Mouse (Mus musculus) ZHBTc4 (cell line): ENCODE measurements at regions not wholly inside any gene's neighbourhood (a gene's known extent, or its start where the extent isn't known, plus 50 kb on each side); places are given as distances from the start of the nearest gene placed in this dataset.
A peak's percentile ranks its signal among the peaks of the same experiment; 100 is the strongest.

ENCODE experiments used
- DNase-seq: peaks from one replicate; pipeline ENCODE4 v3.0.0-alpha.2; 2011; ENCODE audit warnings: low read depth, low spot score

DNA sequence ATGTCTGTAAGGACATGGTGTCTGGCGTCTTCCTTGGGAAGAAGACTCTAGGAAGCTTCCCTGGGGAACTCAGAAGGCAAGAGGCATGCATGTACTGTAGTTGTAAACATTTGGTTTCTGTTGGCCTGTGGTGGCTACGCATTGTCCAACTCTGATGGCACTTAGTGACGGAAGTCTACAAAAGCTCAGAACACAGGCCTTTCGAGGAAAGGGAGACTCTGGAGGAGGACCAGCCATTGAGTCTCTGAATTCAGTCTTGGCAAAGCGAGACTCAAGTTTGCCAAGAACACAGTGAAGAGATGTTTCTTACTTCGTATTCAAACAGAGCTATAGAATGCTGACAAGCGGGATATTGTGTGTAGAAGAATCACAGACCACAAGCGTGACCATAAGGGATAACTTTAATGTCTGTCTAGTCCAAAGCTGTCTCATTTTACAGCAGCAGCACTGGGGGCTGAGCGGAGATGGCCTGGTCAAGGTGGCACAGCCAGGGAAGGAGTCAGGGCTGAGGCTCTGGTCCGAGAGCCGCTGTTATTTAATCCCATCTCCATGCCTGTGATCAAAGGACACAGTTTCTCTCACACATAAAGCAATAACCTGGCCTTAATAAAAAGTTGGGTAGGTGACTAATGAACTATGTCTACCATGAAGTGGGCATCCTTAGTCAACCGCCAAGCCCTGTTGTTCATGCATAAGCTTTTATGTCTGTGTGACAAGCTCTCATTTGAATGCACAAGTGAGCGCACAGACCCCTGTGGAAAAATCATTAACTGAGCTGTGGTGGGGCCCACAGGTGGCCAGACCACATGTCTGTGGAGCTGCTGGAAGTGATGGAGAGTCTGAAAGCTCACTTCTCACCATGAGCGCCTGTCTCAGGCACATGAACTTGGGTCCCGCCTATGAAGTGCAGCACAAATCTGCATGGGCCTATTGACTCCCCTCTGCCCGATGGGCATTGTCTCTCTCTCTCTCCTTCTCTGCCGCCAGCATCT is 239.4 kb upstream of the Sall1 start:
- DNase-seq: no peak

DNA sequence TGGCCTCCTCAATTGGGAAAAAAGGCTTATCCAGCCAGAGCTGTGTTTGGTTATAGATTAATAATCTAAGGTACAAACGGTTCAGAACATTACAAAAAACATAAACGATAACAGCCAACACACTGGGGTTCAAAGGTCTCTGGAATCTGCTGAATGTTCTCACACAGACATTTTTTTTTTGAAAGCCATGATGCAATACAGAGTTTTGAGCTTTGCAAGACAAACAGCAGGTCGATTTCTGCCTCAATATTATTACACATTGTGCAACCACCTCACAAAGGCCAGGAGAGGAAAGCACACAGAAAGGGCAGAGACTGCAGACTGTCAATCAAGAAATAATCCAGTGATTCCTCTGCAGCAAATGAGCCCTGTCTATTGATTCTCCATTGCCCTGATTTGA is 235.9 kb upstream of the Sall1 start:
- DNase-seq: no peak

DNA sequence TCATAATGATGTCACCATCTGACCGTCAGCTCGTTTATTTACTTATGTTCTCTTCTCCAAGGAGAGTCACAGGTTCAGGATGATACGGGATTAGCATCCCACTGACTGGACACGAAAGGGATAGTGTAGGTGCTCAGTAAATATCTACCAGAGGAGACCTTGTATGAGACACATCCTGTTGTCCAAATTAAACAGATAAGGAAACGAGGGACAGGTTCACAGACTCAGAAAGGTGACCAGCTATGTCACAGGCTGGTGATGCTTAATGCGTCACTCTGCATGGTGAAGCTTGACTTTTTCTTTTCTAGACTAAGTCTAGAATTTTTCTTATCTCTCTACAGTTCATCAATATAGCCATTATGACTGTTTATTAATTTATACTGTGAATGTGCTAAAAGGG is 235.2 kb upstream of the Sall1 start:
- no peak for DNase-seq

DNA sequence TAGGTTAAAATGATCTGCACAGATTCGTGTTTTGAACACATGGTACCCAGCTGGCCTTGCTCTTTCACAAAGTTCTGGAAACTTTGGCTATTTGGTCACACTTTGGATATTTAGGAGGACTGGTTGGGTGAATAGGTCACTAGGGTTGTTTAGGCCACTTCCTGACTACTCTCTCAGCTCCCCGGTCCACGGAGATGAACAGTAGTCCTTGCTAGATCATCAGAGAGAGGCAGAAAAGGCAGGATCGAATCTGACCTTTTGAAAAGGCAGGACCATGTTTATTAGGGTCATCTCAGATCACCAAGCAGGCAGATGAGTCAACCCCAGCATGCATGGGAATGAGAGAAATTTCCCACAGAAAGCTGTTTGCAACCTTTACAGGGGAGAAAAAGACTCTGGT is 229.3 kb upstream of the Sall1 start:
- DNase-seq: no peak

DNA sequence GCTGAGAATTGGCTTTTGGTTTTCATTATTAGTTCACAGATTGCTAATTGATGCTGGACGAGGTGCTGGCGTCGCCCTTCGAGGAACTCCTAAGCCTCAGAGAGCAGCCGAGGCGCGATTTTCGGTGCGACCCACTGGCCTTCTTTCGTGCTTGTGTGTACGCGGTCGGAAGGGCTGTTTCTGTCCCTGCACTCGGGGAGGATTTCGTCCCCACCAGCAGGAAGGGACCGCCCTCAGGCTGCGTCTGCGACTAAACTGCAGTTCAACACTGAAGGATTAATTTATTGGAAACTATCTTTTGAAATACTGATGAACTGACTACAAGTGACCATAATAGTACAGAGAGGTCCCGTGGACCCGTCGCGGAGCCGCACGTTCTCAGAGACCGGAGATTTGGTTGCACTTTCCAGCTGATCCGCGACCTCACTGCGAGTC is 228.4 kb upstream of the Sall1 start:
- DNase-seq: peak; percentile 66

DNA sequence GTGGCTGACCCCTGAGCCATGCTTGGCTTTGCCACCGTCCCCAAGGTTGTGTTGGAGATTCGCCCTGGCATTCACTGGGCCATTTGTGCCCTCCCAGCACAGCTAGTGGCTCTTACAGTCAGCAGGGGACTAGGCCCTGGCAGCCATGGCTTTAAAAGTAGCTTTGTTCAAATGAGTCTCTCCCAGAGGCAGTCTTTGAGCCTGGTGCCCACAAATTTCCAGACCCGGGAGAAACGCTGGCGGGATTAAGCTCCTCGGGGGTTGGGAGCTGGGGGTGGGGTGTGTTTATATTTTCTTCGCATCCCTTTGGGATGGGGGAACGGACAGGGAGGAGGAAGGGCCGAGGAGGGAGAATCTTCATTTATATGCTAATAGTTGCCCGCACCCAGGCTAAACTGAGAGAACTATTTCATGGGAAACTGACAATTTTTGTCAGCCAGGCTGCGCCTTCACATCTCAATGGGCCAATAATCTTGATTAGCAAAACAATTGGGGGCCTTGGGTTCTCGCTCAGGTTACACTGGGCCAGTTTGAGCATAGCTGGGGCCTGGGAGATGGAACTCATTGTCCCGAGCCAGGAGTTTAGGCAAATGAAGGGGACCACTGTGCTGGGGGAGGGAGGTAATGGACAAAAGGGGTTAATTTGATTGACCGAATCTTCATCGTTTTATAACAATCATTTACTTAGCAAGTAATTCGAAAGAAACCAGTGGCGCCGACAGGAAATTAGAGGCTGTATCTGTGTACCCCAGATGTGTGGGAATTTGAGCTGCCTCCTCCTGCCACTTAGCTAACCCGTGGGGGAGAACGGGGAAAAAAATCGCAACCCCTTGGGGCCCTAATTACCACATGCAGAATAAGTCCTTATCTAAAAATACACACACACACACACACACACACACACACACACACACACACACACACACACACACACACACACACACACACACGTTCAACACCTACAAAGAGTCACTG is 227.7 kb upstream of the Sall1 start:
- DNase-seq: peak; percentile 85

DNA sequence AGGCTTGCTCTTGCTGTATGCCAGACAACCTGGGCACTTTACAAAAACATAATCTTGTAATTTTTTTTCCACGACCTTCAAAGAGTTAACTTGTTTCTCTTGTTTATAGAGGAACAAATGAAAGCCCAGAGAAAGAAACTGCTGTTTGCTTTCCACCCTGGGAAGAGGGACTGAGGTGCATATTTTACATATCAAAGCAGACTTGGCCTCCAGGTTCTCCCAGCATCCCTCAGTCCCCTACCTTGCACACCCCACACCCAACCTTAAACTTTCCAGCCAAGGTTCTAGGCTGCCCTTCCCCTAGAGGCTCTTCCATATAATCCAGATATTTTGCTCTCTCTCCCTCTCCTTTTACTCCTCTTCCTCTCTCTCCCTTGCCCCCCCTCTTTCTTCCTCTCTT is 226.0 kb upstream of the Sall1 start:
- DNase-seq: peak; percentile 55

DNA sequence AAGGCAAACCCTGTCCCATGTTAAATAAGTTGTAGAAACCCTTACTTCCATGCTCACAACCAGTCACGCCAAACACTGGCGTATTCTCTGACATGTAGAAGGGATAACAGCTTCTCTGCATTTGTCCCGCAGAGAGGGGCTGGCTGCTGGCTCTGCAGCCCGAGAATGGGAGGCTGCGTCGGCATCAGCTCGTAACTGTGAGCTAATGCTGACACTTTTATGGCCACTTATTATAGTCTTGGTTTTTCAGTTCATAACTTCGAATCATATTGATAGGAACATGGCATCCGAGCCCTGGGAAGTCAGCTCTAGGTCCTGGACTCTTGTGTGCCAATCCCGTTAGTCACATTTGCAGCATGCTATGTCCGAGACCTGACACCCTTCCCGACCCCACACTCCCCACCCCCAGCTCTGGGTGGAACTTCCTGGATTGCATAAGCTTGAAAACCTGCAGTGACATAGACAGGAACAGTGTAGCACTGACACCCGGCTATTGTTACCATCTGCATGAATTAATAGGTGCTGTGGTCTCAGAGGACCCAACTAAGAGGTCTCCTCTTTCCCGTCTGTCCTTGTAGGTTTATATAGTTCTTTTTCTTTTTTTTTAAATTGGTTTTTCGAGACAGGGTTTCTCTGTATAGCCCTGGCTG is 217.3 kb upstream of the Sall1 start:
- no peak for DNase-seq

DNA sequence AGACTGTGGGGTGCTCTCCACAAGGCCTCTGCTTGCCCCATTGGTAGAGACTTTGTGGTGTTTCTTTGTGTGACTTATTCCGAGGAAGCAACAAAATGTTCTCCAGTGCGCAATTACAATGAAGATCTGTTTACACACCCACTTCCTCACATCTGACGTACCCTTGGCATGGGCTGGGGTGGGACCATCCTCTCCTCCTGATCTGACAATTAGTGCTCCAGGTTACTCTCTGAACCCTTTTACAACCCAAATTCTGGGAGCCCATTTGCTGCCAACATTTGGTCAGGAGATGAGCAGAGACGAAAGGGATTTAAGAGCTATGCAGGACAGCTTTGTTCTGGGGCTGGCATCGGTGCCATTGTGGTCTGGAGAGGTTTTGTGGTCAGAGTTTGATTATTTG is 215.9 kb upstream of the Sall1 start:
- DNase-seq: no peak

DNA sequence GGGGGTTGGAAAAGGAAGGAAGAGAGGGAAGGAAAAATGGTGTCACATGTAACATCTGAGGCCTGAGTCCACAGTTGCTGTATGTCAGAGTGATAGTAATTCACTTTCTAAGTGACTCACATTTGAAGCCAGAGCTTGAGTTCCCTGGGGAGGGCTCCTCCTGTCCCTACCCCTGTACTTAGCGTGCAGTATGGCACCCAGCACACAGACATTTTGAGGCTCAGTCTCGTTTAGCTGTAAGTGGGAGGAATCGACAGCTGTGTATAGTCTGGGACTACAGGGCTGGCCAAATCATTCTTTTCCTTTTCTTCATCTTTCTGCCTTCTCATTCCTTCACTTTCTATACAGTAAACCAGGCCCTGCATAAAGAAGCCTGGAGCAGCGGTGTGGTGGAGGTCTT is 202.4 kb upstream of the Sall1 start:
- no peak for DNase-seq

DNA sequence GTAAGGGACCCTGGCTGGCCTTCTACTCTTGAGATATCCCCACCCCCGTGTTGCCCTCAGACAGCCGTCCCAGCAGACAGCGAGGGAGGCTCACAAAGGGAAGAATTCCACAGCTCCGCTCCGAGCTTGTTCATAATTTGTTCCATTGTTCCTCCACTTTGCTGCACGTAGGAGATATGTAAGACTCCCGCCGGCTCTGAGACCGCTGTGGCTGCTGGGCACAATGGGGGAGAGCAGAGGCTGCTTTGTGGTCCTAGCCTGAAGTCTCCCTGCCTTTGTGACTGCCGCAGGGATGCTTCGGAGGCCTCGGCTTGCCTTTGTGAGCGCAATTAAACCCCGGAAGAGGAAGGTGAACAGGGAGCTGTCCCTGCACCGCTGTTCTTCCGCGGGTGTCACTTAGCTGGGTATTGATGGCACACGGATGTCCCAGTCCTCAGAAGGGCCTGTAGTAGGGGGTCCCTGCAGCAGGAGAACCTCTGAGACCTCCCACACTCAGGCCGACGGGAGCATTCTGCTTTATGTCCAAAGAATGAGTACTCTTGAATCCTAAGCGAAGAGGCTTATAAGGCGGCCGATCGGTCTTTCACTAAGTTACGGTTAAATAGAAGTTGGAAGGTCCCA is 201.3 kb upstream of the Sall1 start:
- DNase-seq: peak; percentile 61

DNA sequence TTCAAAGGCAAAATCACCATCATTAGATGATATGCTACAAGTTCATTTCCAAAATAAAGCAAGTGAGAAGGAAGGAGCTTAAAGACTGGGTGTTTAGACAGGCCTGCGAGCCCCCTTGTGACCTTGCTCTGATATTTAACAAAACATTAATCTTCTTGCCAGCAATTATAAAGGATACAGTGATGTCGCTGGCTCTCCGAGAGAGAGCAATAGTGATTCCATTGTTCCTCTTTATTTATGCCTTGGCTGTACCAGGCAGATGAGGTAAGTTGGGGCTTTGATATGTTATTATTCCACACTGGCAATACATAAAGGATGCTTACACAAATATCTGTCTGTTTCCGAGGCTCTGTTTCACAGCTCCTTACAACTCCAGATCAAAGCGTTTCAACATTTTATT is 197.7 kb upstream of the Sall1 start:
- DNase-seq: no peak

DNA sequence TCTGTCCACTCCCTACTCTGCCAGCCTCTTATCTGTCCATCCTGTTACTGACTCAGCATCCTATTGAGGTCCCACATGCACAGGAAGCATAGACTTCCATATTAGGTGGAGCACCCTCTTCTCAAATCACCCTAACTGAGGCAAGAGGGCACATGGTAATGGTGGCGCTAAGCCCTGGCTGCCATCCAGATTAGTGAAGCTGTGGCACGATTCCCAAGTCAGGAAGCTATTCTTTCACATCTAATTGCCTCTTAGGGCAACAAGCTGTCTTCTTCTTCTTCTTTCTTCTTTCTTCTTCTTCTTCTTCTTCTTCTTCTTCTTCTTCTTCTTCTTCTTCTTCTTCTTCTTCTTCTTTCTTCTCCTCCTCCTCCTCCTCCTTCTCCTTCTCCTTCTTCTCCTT is 195.7 kb upstream of the Sall1 start:
- DNase-seq: no peak

DNA sequence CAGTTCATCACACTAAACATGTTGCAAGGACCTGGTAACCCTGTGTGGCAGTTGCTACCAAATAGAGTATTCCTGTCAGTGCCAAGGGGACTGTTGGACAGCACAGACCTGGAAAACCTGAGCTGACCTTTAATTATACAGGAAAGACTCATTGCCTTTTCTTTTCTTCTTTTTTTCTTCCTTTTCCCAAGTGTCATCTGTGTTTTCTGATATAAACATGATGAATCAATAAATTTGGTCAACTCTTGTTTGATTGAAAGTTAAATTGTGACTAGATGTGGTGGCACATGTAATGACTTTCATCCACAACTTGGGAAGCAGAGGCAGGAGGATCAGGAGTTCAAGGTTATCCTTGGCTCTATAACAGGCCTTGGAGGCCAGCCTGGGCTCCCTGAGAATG is 190.1 kb upstream of the Sall1 start:
- DNase-seq: no peak

DNA sequence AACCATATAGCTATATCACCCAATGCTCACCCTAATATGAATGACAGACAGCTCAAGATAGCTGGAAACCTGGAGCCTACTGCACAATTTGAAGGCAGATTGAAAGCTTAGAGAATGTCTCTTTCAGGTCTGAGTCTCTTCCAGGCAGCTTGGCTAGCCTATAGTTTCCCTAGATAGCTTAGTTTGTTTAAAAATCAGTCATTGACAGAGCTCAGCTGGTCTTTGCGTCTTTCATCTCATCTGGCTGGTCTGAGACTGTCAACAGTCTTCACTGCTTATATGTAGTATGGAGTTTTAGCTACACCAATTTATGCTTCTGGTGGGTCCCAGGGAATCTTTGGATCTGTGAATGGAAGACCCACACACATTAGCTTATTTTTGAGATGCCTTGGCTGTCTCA is 188.4 kb upstream of the Sall1 start:
- DNase-seq: no peak

DNA sequence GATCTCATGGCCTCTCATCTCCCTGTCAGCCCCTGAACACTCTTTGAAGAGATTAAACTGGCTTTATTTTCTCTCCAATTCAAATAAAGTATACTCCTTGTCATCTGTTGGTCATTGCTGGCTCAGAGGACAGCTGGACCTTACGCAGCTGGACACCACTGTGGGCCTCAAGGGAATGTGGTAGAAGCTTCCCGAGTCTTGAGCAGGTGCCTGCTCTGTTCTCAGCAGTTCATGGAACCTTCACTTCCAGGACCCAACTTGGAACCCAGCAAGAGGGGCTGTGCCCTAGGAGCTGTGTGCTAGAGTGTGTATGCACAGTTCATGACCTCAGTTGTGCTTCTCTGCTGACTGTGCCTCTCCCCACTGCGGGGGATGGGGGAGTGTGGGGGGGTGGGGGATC is 185.2 kb upstream of the Sall1 start:
- DNase-seq: no peak

DNA sequence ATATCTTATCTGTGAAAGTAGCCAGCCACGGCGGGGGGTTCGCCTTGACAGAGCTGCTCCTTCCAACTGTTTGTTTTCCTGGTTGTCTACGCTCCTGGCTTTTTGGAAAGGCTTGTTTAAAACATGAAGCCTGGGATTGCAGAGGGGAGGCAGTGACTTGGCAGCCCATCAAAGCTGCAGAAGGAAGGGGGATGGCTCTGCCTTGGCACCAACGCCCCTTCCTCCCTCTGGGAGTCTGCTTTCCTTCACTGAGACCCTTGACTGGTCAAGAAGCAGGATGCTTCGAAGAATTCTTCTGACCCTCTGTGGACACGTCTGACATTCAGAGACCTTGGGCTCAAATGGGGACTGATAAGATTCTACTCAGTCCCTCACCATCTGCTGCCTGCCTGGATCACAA is 176.9 kb upstream of the Sall1 start:
- no peak for DNase-seq

DNA sequence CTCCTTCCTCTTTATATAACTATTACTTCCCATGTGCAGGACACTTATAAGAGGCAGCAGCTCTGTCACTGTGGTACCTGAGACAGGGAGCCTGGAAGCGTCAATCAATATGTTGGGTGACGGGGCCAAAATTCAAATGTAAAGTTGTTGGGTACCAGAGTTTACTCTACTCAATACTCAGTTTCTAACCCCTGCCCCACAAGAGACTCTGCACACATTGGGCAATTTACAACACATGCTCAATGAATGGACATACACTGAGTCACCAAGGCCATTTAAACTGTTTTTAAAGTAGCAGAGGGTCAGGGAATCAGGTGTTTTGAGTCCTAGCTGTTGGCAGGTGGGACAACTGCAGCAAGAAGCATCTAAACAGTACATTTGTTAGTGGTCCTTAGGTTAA is 176.4 kb upstream of the Sall1 start:
- no peak for DNase-seq

DNA sequence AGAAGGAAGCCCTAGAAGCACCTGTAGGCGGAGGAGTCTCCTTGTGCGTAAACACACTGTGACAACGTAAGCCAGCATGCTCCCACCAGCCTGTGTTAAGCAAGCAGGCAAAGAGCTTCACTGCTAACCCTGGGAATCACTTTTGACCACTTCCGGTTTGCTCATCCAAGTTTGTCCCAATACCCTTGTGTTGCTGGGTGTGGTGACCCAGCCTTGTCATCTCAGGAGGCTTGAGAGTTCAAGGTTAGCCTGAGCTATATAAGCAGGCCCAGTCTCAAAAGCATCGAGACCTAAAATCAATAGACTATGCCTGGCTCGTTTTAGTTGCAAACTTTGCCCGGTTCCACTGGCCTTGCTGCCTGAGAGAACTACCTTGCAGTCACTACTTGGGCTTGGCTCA is 175.2 kb upstream of the Sall1 start:
- DNase-seq: no peak

DNA sequence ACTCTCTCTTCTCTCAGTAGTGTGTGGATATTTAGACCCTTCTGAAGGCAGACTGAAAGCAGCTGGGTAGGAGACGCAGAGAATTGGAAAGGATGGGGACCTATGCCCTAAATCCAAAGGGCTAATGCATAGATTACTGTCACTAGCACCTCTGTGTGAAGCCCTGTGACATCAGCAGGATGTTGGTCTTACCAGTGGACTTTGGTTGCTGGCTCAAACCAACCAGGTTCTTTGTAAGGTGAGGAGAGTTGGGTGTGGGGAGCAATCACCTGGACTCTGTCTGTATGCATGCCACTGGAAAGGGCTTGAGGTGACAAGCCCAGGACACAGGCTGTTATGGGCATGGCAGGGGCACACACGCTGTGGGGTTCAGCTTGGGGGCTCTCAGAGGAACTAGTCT is 173.7 kb upstream of the Sall1 start:
- DNase-seq: no peak

DNA sequence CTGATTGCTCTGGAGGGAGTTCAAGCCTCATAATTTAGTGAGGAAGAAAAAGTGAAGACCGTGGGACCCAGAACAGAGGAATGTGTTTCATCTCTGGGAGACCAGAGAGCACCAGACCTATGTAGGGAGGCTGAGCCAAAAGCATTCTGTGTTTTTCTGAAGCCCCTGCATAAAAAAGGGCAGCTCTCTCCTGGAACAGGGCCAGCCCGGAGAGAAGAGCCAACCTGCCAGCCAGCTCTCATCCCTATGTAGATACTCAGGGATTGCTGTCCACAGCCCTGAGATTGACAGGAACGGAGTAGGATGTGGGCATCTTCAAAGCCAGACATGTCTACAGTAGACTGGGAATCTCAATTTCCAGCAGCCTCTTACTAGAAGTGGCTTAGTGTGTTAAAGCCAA is 168.0 kb upstream of the Sall1 start:
- no peak for DNase-seq

DNA sequence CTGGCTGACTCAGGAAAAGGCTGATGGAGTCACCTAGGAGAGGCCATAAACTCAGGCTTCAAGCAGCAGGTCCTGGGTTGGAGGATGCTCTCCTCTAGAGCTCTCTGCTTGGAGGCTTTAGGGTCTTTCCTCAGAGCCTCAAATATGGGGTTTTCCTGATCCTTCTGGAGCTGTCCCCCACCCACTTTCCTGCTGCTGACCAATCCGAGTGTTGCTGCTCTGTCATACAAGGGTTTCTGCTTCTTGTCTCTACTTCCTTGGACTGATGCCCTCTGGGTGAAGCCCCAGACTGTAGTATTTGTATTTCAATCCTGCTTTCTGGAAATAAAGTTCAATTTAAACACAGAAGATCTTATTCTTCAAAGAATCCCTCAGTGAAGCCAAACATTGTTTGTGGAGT is 166.7 kb upstream of the Sall1 start:
- no peak for DNase-seq
